Mouse (Mus musculus) intestine, postnatal 0 days (tissue): Measurements from ENCODE around the gene Wfs1. TPM values are rescaled to one million over a fixed set of nuclear protein-coding genes. Genes with fewer than 3 reads are reported as not detected.
"Not testable (repeated sequence)": the region's sequence is repeated elsewhere in the genome, so short reads cannot be mapped to it uniquely, and the experiment has no call there.

Experiments
- ATAC-seq: fragments of 200-750 bp; cut with Nextera tagmentation; 2 replicates; pipeline ENCODE4 v1.8.0; 2017; ENCODE audit warnings: mild to moderate bottlenecking, moderate TSS enrichment, moderate library complexity
- H3K27ac ChIP-seq: fragments of 300-500 bp; sonication (generic); 2 replicates; pipeline ENCODE4 v1.5.1; 2014; ENCODE audit warnings: mild to moderate bottlenecking, low read depth, low read length, moderate library complexity
- H3K27me3 ChIP-seq: fragments of 300-500 bp; sonication (generic); replicated peaks from 2 replicates; pipeline ENCODE4 v1.6.1; 2014; ENCODE audit warnings: low read length, mixed read lengths; ENCODE audit not compliant: control insufficient read depth, insufficient read depth
- H3K36me3 ChIP-seq: fragments of 300-500 bp; sonication (generic); 2 replicates; pipeline ENCODE4 v1.6.1; 2014; ENCODE audit warnings: mild to moderate bottlenecking, moderate library complexity; ENCODE audit not compliant: control insufficient read depth, insufficient read depth
- H3K4me1 ChIP-seq: fragments of 300-500 bp; sonication (generic); replicated peaks from 2 replicates; pipeline ENCODE4 v1.6.1; 2014; ENCODE audit warnings: antibody characterized with exemption, low read length, mixed read lengths; ENCODE audit not compliant: control insufficient read depth, insufficient read depth
- H3K4me2 ChIP-seq: fragments of 300-500 bp; sonication (generic); replicated peaks from 2 replicates; pipeline ENCODE4 v1.6.1; 2014; ENCODE audit warnings: low read depth, mild to moderate bottlenecking, moderate library complexity
- H3K4me3 ChIP-seq: fragments of 300-500 bp; sonication (generic); 2 replicates; pipeline ENCODE4 v1.5.1; 2014; ENCODE audit warnings: low read depth, low read length
- H3K9ac ChIP-seq: fragments of 300-500 bp; sonication (generic); 2 replicates; pipeline ENCODE4 v1.6.1; 2014; ENCODE audit warnings: mild to moderate bottlenecking, low read depth, low read length
- H3K9me3 ChIP-seq: fragments of 300-500 bp; sonication (generic); 2 replicates; pipeline ENCODE4 v1.6.1; 2016; ENCODE audit warnings: mixed run types; ENCODE audit not compliant: control insufficient read depth
- CTCF ChIP-seq: sonication (generic); IDR thresholded peaks from 2 replicates; pipeline ENCODE4 v1.5.1; 2016; ENCODE audit warnings: low read depth, mild to moderate bottlenecking, control low read depth, antibody characterized with exemption, moderate library complexity
- WGBS: fragments of 180-500 bp; shearing (Covaris S2); extraction: QIAGEN DNeasy Blood & Tissue Kit; methylation state at CpG from one replicate; pipeline ENCODE4 v1.1.7; 2014; 5-methylcytosine and 5-hydroxymethylcytosine counted together
- polyA plus RNA-seq: library from polyadenylated mRNA; unstranded; fragments of >200 nt; fragmentation: Nextera tagmentation; extraction: Ambion mirVana; gene quantifications from 2 replicates; pipeline ENCODE4 v1.2.1, GENCODE M21; 2015

Wfs1 gene
- polyA plus RNA-seq, 1 experiment from 2014 or later, result 12.8 TPM

DNA sequence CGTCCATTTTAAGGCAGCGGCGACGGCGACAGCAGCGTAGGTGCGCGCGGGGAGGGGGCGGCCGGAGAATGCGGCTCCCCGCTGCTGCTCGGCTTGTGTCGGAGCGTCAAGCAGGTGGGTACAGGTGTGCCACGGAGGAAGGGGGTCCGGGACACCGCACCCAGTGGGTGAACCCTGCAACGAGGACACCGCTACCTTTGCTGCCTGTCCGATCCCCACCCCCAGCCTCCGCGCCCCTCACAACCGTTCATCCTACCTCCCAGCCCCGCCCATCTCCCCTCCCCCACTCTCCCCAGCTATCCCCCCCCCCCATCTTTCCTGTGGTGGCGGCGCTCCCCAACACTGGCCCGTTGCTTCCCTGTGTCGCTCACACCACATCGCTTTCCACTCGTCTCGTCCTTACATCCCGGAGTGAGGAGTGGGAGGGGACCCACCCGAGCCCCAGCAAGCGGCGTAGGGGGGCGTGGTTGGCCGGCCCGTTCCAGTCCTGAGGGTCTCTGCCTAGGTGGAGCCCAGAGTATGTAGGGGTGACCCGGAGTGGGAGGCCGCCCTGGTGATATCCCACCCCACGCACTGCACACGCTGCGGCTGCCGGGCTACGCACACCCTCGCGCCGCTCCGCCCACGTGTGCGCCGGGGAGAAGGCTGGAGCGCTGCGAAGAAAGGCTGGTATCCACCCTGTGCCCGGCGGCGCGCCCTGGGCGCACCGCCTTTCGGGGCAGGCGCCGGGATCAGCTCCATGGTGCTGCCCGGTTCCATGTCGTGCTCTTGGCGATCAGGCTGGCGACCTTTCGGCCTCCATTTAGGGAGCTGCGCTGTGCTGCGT, 39.7 kb upstream of the Wfs1 start:
- H3K27ac ChIP-seq, result no peak overlapping the region
- 0 out of 2 replicates have a peak, but pooled peaks cover 7% of the 10 kb centered on the region for H3K4me1 ChIP-seq
- H3K4me2 ChIP-seq, result peak overlapping the region; percentile 98
- under 1% methylated on average over 68 of the region's 72 CpGs for WGBS
- TF ChIP-seq CTCF, result no peak
- peak overlapping the region; percentile 26; the same call in 1 of the 2 replicates for H3K9ac ChIP-seq
- ATAC-seq, result peak; percentile 38; the same call in 1 of the 2 replicates
- H3K9me3 ChIP-seq, result no peaks in the 10 kb centered on the region
- H3K27me3 ChIP-seq, result peaks cover 52% of the 10 kb centered on the region
- peak overlapping the region; percentile 59 for H3K4me3 ChIP-seq
- H3K36me3 ChIP-seq, result no peaks in the 10 kb centered on the region

DNA sequence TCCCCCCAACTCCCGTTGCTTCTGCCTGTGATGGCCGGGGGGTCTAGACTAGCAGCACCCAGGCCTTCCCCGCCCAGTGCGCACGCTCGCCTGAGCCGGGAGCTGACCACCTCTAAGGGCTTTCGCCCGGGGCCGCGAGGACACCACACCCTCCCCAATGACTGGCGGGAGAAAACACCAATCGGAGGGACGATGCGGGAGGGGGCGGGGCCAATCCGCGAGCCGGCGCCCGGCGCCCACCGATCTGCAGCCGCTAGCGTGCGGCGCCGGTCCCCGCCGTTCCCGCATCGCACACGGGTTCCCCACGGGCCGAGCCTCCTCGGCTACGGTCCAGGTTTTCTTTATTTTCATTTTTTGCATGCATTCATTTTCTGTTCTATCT, 39.1 kb upstream of the Wfs1 start:
- Histone ChIP-seq H3K27me3 (peaks cover 53% of the 10 kb centered on the region), H3K27ac (no peak overlapping the region), H3K9ac (peak overlapping the region; percentile 26; the same call in 1 of the 2 replicates), H3K36me3 (no peaks in the 10 kb centered on the region), H3K9me3 (no peaks in the 10 kb centered on the region), H3K4me1 (0 out of 2 replicates have a peak, but pooled peaks cover 7% of the 10 kb centered on the region), H3K4me2 (peak overlapping the region; percentile 98), H3K4me3 (peak overlapping the region; percentile 59)
- ATAC-seq, result peak; percentile 66
- no peak for TF ChIP-seq CTCF
- under 1% methylated on average over 37 of the region's 37 CpGs for WGBS

DNA sequence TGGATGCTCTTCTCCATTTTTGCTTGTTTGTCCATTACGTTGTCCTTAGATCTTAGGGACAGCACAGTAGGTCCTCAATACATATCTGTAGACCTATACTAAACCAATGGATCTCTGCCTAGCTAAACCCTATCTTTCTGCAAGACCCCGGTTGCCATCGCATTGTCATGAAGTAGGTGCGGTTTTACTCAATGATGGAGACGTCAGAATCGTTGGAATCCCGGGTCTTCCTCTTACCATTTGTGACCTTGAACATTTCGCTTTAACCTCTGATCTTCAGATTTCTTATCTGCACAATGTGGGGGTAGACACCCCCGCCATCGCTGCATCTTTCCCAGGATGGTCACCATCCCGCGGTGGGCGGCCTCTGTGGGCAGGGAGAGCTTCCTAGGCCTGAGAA, 38.7 kb upstream of the Wfs1 start:
- no peaks in the 10 kb centered on the region for H3K36me3 ChIP-seq
- H3K27ac ChIP-seq, result no peak overlapping the region
- WGBS, result 14% methylated on average over 13 of the region's 13 CpGs
- peaks cover 53% of the 10 kb centered on the region for H3K27me3 ChIP-seq
- H3K4me3 ChIP-seq, result peak overlapping the region; percentile 59
- no peak for ATAC-seq
- 0 out of 2 replicates have a peak, but pooled peaks cover 7% of the 10 kb centered on the region for H3K4me1 ChIP-seq
- H3K9me3 ChIP-seq, result no peaks in the 10 kb centered on the region
- TF ChIP-seq CTCF, result no peak
- H3K4me2 ChIP-seq, result peak overlapping the region; percentile 98
- H3K9ac ChIP-seq, result no peak overlapping the region

DNA sequence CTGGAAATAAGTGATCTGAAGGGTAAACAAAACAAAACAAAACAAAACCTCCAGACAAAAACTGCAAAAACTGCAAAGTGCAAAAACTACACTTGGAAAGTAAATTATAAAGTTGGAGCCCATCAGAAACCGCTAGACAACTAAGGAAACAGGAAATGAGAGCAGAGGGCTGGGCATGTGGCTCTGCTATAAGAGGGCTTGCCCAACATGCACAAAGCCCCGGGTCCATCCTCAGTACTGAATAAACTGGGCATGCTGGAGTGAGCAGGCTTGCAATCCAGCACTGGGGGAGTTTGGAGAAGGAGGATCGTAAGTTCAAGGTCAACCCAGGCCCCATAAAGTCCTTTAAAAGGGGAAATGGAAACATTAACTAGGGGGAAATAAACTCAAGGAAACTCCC, 28.2 kb upstream of the Wfs1 start:
- Histone ChIP-seq H3K4me3 (no peak overlapping the region), H3K27ac (no peak overlapping the region), H3K4me1 (no peaks in the 10 kb centered on the region), H3K36me3 (no peaks in the 10 kb centered on the region), H3K4me2 (no peak overlapping the region), H3K9ac (no peak overlapping the region), H3K9me3 (no peaks in the 10 kb centered on the region), H3K27me3 (no peaks in the 10 kb centered on the region)
- TF ChIP-seq CTCF, result no peak
- 67% methylated on average over 3 of the region's 3 CpGs for WGBS
- ATAC-seq, result no peak

DNA sequence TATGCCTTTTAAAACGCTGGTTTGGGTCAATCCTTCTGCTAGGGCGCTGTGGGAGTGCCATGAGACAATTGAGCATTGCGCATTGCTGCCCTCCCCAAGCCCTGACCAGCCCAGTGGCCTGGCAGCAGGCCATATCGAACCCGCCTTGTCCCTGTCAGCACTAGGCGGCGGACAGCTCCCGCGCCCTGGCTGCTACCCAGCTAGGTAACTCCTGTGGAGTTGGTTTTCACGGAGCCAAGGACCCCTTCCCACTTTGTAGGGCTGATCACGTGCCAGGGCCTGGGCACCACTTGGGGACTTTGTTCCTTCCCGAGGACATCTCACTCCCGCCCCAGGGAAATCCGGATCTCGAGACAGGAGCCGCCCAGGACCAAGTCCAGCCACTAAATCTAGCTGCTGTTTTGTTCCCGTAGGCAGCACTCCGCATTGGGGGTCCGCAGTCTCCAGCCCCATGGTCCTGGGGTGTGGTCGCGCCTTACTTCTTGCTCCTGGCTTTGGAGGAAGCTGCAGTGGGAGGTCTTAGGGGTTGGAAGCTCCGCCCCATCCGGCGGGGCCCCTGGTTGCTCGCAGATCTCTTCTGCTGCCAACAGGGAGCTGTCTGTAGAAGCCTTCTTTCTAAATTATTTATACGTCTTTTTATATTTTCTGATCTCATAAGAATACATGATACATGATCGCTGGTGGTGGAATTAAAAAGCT, 26.8 kb upstream of the Wfs1 start:
- peak; percentile 19; the same call in 1 of the 2 replicates for TF ChIP-seq CTCF
- no peak overlapping the region for H3K9ac ChIP-seq
- H3K4me1 ChIP-seq, result no peaks in the 10 kb centered on the region
- no peak overlapping the region for H3K4me2 ChIP-seq
- 11% methylated on average over 27 of the region's 27 CpGs for WGBS
- H3K9me3 ChIP-seq, result no peaks in the 10 kb centered on the region
- no peak overlapping the region for H3K27ac ChIP-seq
- H3K27me3 ChIP-seq, result no peaks in the 10 kb centered on the region
- H3K4me3 ChIP-seq, result no peak overlapping the region
- H3K36me3 ChIP-seq, result no peaks in the 10 kb centered on the region
- ATAC-seq, result peak; percentile 10; the same call in 1 of the 2 replicates

DNA sequence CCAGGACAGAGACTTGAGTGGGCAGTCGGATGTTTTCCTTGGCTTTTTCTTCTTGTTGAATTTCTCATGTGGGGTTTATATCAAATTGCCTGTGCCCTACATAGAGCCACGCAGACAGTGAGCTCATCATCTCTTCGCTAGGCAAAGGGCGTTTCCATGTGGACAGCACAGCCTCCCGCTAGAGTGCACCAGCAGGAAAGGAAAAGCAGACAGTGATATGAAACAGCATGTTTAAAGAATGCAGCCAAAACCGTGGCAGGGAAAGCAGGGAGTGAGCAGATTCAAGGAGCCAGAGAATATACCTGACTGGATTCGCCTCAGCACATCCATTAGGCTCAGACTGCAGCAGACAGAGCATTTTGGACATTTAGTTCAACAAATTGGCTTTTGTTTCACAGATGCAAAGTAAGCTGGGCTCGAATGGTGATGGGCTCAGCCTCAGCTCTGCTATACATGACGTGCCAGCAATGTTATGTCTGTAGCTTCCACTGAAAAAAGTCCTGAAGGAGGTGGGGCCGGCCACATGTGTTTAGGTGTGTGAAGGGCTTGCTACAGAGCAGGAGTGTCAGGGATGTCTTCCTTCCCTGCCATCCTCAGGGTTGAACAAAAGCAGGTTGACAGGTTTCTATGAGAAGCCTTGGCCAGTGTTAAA, 21.8 kb upstream of the Wfs1 start:
- ATAC-seq, result no peak
- no peaks in the 10 kb centered on the region for H3K4me1 ChIP-seq
- no peak overlapping the region for H3K27ac ChIP-seq
- no peaks in the 10 kb centered on the region for H3K9me3 ChIP-seq
- H3K36me3 ChIP-seq, result no peaks in the 10 kb centered on the region
- H3K4me2 ChIP-seq, result no peak overlapping the region
- H3K9ac ChIP-seq, result no peak overlapping the region
- H3K4me3 ChIP-seq, result no peak overlapping the region
- H3K27me3 ChIP-seq, result no peaks in the 10 kb centered on the region
- 75% methylated on average over 10 of the region's 10 CpGs for WGBS
- no peak for TF ChIP-seq CTCF

DNA sequence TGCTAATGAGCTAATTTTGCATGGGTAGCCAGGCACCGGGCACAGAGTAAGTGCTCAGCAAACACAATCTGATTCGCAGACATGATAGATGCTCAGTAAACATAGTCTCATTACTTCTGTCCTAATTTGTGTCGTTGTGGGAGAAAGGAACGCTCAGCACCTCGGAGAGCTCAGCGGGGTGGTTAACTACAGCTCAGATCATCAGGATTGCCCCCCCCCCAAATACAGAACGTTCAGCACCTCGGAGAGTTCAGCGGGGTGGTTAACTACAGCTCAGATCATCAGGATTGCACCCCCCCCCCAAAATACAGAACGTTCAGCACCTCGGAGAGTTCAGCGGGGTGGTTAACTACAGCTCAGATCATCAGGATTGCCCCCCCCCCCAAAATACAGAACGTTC, 20.8 kb upstream of the Wfs1 start:
- H3K27me3 ChIP-seq, H3K9me3 ChIP-seq, H3K4me2 ChIP-seq, H3K36me3 ChIP-seq, H3K4me1 ChIP-seq, ATAC-seq, H3K27ac ChIP-seq, H3K4me3 ChIP-seq, H3K9ac ChIP-seq: not testable (repeated sequence)
- WGBS, result 25% methylated on average over 13 of the region's 13 CpGs
